Mouse (Mus musculus): Measurements from ENCODE around the gene Cd160. TPM values are rescaled to one million over a fixed set of nuclear protein-coding genes. Genes with fewer than 3 reads are reported as not detected.

Cd160 gene
- polyA plus RNA-seq, 1 experiment from 2014 or later = 0.14 TPM

- no peak overlapping the region for H3K4me3 ChIP-seq
- no peak overlapping the region for H3K9ac ChIP-seq
- 51% methylated on average over 11 of the region's 11 CpGs for WGBS
- H3K4me1 ChIP-seq = no peaks in the 10 kb centered on the region
- ATAC-seq (ENCODE audit: insufficient number of reproducible peaks, low FRiP score, low TSS enrichment, low read depth) = no peak
- no peaks in the 10 kb centered on the region for H3K36me3 ChIP-seq
- H3K9me3 ChIP-seq = no peaks in the 10 kb centered on the region
- no peak overlapping the region for H3K27ac ChIP-seq
- H3K27me3 ChIP-seq = no peaks in the 10 kb centered on the region
- H3K4me2 ChIP-seq = no peak overlapping the region
Measured at GRCm38 (mm10) chr3:96825261-96825660, 3.9 kb downstream of the Cd160 start.

GRCm38 (mm10) chr3:96824614-96825013 lies 4.5 kb downstream of the Cd160 start:
- WGBS = 65% methylated on average over 12 of the region's 12 CpGs
- no peaks in the 10 kb centered on the region for H3K27me3 ChIP-seq
- H3K4me1 ChIP-seq = no peaks in the 10 kb centered on the region
- no peak overlapping the region for H3K4me2 ChIP-seq
- H3K4me3 ChIP-seq = no peak overlapping the region
- H3K9me3 ChIP-seq = no peaks in the 10 kb centered on the region
- H3K27ac ChIP-seq = no peak overlapping the region
- H3K36me3 ChIP-seq = no peaks in the 10 kb centered on the region
- H3K9ac ChIP-seq = no peak overlapping the region
- no peak for ATAC-seq (ENCODE audit: insufficient number of reproducible peaks, low FRiP score, low TSS enrichment, low read depth)

GRCm38 (mm10) chr3:96823701-96824100 lies 5.5 kb downstream of the Cd160 start:
- H3K36me3 ChIP-seq = no peaks in the 10 kb centered on the region
- no peaks in the 10 kb centered on the region for H3K9me3 ChIP-seq
- no peaks in the 10 kb centered on the region for H3K4me1 ChIP-seq
- H3K9ac ChIP-seq = no peak overlapping the region
- no peak overlapping the region for H3K4me3 ChIP-seq
- ATAC-seq (ENCODE audit: insufficient number of reproducible peaks, low FRiP score, low TSS enrichment, low read depth) = no peak
- 22% methylated on average over 3 of the region's 3 CpGs for WGBS
- H3K27ac ChIP-seq = no peak overlapping the region
- H3K27me3 ChIP-seq = no peaks in the 10 kb centered on the region
- no peak overlapping the region for H3K4me2 ChIP-seq

GRCm38 (mm10) chr3:96821581-96821980 lies 7.6 kb downstream of the Cd160 start:
- ATAC-seq (ENCODE audit: insufficient number of reproducible peaks, low FRiP score, low TSS enrichment, low read depth) = no peak
- H3K36me3 ChIP-seq = no peaks in the 10 kb centered on the region
- WGBS = 91% methylated on average over 4 of the region's 4 CpGs
- no peak overlapping the region for H3K9ac ChIP-seq
- no peak overlapping the region for H3K27ac ChIP-seq
- H3K27me3 ChIP-seq = no peaks in the 10 kb centered on the region
- no peak overlapping the region for H3K4me3 ChIP-seq
- no peaks in the 10 kb centered on the region for H3K9me3 ChIP-seq
- no peak overlapping the region for H3K4me2 ChIP-seq
- H3K4me1 ChIP-seq = no peaks in the 10 kb centered on the region

- Histone ChIP-seq H3K36me3 (no peaks in the 10 kb centered on the region), H3K9ac (no peak overlapping the region), H3K4me2 (no peak overlapping the region), H3K27ac (no peak overlapping the region), H3K9me3 (no peaks in the 10 kb centered on the region), H3K27me3 (no peaks in the 10 kb centered on the region), H3K4me1 (no peaks in the 10 kb centered on the region), H3K4me3 (no peak overlapping the region)
- no peak for ATAC-seq (ENCODE audit: insufficient number of reproducible peaks, low FRiP score, low TSS enrichment, low read depth)
- 69% methylated on average over 6 of the region's 6 CpGs for WGBS
Measured at GRCm38 (mm10) chr3:96820116-96820915, 8.8 kb downstream of the Cd160 start.

- Histone ChIP-seq H3K4me2 (no peak overlapping the region), H3K4me3 (no peak overlapping the region), H3K36me3 (no peaks in the 10 kb centered on the region), H3K9ac (no peak overlapping the region), H3K4me1 (peaks cover 12% of the 10 kb centered on the region), H3K27ac (no peak overlapping the region), H3K9me3 (no peaks in the 10 kb centered on the region), H3K27me3 (peaks cover 4% of the 10 kb centered on the region; the same call in 1 of the 2 replicates)
- WGBS = 50% methylated on average over 6 of the region's 6 CpGs
- ATAC-seq (ENCODE audit: insufficient number of reproducible peaks, low FRiP score, low TSS enrichment, low read depth) = no peak
Measured at GRCm38 (mm10) chr3:96814342-96814741, 14.8 kb downstream of the Cd160 start.

- Histone ChIP-seq H3K36me3 (no peaks in the 10 kb centered on the region), H3K4me2 (0 out of 2 replicates have a peak overlapping the region, but pooled peaks have one; percentile 30), H3K9me3 (no peaks in the 10 kb centered on the region), H3K4me3 (no peak overlapping the region), H3K4me1 (peaks cover 12% of the 10 kb centered on the region), H3K27ac (no peak overlapping the region), H3K27me3 (peaks cover 4% of the 10 kb centered on the region; the same call in 1 of the 2 replicates), H3K9ac (no peak overlapping the region)
- WGBS = 34% methylated on average over 7 of the region's 7 CpGs
- no peak; the same call in 1 of the 2 replicates for ATAC-seq (ENCODE audit: insufficient number of reproducible peaks, low FRiP score, low TSS enrichment, low read depth)
Measured at GRCm38 (mm10) chr3:96813591-96814244, 15.4 kb downstream of the Cd160 start.

GRCm38 (mm10) chr3:96813106-96813505 lies 16.0 kb downstream of the Cd160 start:
- peaks cover 4% of the 10 kb centered on the region; the same call in 1 of the 2 replicates for H3K27me3 ChIP-seq
- no peak overlapping the region for H3K27ac ChIP-seq
- WGBS = 9% methylated on average over 9 of the region's 9 CpGs
- H3K9ac ChIP-seq = no peak overlapping the region
- H3K4me2 ChIP-seq = 0 out of 2 replicates have a peak overlapping the region, but pooled peaks have one; percentile 30
- ATAC-seq (ENCODE audit: insufficient number of reproducible peaks, low FRiP score, low TSS enrichment, low read depth) = no peak
- peaks cover 13% of the 10 kb centered on the region for H3K4me1 ChIP-seq
- H3K9me3 ChIP-seq = no peaks in the 10 kb centered on the region
- no peaks in the 10 kb centered on the region for H3K36me3 ChIP-seq
- no peak overlapping the region for H3K4me3 ChIP-seq

- Histone ChIP-seq H3K27ac (no peak overlapping the region), H3K36me3 (no peaks in the 10 kb centered on the region), H3K27me3 (peaks cover 4% of the 10 kb centered on the region; the same call in 1 of the 2 replicates), H3K4me1 (peaks cover 14% of the 10 kb centered on the region), H3K9ac (no peak overlapping the region), H3K9me3 (no peaks in the 10 kb centered on the region), H3K4me3 (no peak overlapping the region), H3K4me2 (no peak overlapping the region)
- ATAC-seq (ENCODE audit: insufficient number of reproducible peaks, low FRiP score, low TSS enrichment, low read depth) = no peak
- WGBS = 23% methylated on average over 20 of the region's 20 CpGs
Measured at GRCm38 (mm10) chr3:96812395-96813091, 16.6 kb downstream of the Cd160 start.

GRCm38 (mm10) chr3:96811232-96811631 lies 17.9 kb downstream of the Cd160 start:
- 80% methylated on average over 3 of the region's 3 CpGs for WGBS
- no peak for ATAC-seq (ENCODE audit: insufficient number of reproducible peaks, low FRiP score, low TSS enrichment, low read depth)

GRCm38 (mm10) chr3:96808651-96809050 lies 20.5 kb downstream of the Cd160 start:
- Histone ChIP-seq H3K4me1 (peaks cover 12% of the 10 kb centered on the region), H3K9ac (no peak overlapping the region), H3K36me3 (no peaks in the 10 kb centered on the region), H3K27me3 (no peaks in the 10 kb centered on the region), H3K4me2 (no peak overlapping the region), H3K27ac (no peak overlapping the region), H3K9me3 (no peaks in the 10 kb centered on the region), H3K4me3 (no peak overlapping the region)
- 72% methylated on average over 3 of the region's 3 CpGs for WGBS
- ATAC-seq (ENCODE audit: insufficient number of reproducible peaks, low FRiP score, low TSS enrichment, low read depth) = no peak

More at GRCm38 (mm10) chr3:96811232-96811631, 17.9 kb downstream of the Cd160 start:
- Histone ChIP-seq H3K9me3 (no peaks in the 10 kb centered on the region), H3K4me1 (peaks cover 14% of the 10 kb centered on the region), H3K9ac (no peak overlapping the region), H3K27ac (no peak overlapping the region), H3K27me3 (peaks cover 4% of the 10 kb centered on the region; the same call in 1 of the 2 replicates), H3K36me3 (no peaks in the 10 kb centered on the region), H3K4me3 (no peak overlapping the region), H3K4me2 (no peak overlapping the region)

GRCm38 (mm10) chr3:96808136-96808535 lies 21.0 kb downstream of the Cd160 start:
- Histone ChIP-seq H3K9ac (no peak overlapping the region), H3K4me3 (no peak overlapping the region), H3K9me3 (no peaks in the 10 kb centered on the region), H3K36me3 (no peaks in the 10 kb centered on the region), H3K4me2 (no peak overlapping the region), H3K27ac (no peak overlapping the region), H3K4me1 (peaks cover 6% of the 10 kb centered on the region; the same call in 1 of the 2 replicates), H3K27me3 (no peaks in the 10 kb centered on the region)
- no peak for ATAC-seq (ENCODE audit: insufficient number of reproducible peaks, low FRiP score, low TSS enrichment, low read depth)
- WGBS = 73% methylated on average over 3 of the region's 3 CpGs

All from limb, embryonic 15.5 days (tissue).